Mouse (Mus musculus) cerebellum, postnatal 36 days (tissue): ENCODE results near the gene Dnajb11.

Experiments
- DNase-seq, 2 experiments: peaks; one replicate each; pipeline ENCODE4 v3.0.0; 2021 to 2022; ENCODE audit warnings: mixed read lengths in 2 of 2

The Dnajb11 gene

DNA sequence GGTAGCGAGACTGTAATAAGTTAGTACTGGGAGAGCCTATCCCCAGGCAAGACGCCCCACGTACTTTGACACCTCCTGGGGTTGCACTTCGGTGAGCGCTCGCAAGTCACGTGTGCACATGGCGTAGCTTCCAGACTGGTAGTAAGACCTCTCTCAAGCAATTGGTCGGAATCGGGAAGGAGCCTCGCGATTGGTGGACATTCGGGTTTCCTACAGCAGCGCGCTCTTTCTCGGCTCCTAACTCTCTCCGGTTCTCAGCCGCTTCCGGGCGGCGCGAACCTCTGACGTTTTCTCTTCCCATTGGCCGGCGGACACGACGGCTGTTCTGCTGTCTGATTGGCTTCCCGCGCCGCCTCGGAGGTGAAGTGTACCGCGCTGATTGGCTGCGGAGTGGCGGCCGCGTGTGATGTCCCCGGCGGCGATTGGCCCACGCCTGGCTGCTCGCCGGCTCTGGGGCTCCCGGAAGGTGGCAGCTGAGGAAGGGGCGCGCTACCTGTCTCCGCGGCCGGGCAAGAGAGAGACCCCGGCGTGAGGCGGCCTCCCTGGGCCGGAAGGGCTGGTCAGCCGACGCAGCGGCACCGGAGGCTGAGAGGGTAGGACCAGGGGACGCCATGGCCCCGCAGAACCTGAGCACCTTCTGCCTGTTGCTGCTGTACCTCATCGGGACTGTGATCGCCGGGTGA, at the start of gene Dnajb11, which contains the start of gene Tbccd1:
Gene Dnajb11 (plus strand): TSS at position 415 of the 683 bp plus-strand sequence.
Gene Tbccd1 (minus strand): TSS at position 239 of the 683 bp plus-strand sequence.
- peak; percentile 99 for DNase-seq

GRCm38 (mm10) chr16:22811477-22811876, 46.2 kb upstream of the Dnajb11 start, which contains the start of gene Crygs:
TSS of gene Crygs (minus strand) at chr16:22811577.
- DNase-seq = no peak

DNA sequence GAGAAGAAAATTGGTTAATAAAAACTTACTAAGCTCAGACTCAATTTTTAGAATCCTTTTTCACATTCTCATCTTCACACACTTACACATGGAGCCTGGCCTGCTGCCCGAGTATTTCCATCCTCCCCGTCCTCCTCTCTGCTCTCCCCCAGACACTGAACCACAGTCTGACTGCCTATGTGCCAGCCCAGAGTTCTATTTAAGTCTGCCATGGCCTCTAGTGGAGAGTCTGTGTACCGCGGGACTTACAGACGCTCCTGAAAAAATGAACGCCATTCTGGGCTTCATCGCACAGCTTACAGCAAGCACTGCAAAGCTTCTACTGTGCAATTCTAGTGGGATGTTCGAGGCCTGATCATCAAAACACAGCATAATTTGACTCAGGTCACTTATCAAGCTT, 36.9 kb upstream of the Dnajb11 start:
- peak in 1 of 2 experiments; percentile 11 for DNase-seq

DNA sequence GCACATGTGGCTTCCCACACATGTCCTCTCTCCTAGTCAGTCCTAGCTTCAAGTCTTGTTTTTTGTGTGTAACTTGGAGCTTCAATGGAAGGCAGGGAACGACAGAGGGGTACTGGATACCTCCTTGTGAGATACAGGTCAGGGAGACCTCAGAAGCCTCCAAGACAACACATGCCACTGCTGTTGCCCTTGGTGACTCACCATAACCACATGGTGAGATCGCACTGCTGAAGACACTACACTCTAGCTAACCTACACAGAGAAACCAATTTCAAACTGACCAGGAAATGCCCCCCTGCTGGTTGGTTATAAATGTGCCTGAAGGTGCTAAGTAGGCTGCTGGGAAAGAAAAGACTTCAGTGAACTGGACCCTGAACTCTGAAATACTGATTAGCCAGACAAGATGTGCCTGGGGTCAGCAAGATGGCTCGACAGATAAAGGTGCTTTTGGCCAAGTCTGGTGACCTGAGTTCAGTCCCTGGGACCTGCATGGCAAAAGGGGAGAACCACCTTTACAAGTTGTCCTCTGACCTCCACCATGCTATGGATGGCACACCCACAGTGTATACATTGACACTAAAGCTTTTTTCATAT, 24.6 kb upstream of the Dnajb11 start:
- DNase-seq = no peak

- DNase-seq = no peak
These were observed 18.3 kb upstream of the Dnajb11 start for GRCm38 (mm10) chr16:22839146-22839857.

DNA sequence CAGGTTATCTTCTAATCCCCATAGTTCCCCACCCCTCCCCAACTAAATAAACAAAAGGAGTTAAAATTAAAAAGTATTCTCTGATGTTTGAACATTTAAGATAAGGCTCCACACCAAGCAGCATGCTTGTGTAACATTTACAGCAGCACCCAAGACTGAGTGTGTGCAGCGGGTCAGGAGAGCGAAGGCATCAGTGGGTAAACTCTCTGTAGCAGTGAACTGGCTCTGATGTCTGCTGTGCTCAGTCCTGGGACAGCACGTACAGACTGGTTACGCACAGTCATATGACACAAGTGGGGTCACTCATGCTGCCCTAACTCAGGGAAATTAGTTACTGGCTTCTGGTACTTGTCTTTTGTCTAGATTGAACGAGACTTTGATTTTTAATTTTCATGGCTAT, 14.8 kb upstream of the Dnajb11 start:
- no peak for DNase-seq

- peak; percentile 77 to 81 for DNase-seq
These were observed 13.4 kb upstream of the Dnajb11 start for GRCm38 (mm10) chr16:22844061-22844801.

DNA sequence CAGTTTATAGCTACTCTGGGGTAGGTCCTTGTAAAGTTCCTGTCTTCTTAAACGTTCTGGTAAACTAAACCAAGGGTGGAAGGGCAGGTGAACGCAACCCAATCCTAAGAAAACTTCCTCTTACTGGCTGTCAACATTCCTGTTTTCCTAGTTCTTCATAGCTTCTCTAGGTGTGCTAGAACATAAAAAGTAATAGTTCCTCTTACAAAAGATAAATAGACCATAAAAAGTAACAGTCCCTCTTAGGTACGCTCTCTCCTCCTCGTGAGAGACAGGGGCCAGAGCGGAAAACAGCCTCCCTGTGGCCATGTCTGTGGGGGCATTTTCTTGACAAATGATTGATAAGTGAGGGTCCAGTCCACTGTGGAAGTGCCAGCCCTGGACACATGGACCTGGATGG, 12.8 kb upstream of the Dnajb11 start:
- no peak for DNase-seq

DNA sequence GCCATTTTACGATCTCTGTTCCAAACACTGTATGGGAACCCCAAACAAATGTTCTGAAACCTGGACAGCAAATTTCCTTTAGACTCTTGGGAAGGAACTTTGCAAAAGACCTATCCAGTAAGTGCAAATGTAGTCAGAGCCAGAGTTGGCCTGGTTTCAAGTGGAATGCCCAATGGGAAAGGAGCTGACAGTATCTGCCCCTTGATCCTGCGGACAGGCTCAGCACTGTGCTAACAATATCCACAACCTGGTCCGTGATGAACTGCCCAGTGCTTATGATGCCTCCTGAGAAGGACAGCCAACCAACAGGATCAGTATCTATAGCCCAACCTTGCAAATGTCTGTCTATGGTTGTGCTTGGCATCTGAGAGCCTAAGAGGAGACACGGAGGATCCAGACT, 12.2 kb upstream of the Dnajb11 start:
- no peak for DNase-seq

DNA sequence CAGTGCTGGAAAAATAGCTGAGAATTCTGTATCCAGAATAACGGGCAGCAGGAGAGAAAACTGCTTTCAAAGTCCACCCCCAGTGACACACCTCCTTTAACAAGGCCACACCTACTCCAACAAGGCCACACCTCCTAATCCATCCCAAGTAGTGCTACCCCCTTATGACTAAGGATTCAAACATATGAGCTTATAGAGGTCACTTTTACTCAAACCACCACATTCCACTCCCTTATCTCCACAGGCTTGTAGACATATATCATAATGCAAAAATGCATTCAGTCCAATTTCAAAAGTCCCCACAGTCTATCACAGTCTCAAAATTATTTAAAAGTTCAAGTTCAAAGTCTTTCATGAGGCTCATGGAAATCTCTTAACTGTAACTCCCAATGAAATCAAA, 10.0 kb upstream of the Dnajb11 start:
- DNase-seq = no peak

DNA sequence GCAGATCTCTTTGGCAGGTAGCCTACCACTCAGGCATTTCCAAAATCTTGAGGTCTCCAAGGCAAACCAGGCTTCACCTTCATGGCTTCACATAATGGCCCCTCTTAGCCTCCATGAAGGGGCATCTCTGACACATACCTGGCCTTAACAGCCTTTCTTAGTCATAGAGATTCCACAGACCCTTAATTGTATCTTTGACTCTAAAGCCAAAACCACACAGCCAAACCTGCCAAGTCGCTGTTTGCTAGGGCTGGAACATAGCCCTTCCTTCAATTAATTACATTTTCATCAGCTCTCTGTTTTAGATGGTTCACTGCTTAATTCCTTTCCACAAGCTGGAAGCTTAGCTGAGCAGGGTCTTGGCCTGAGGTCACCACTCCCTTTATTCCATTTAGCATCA, 9.3 kb upstream of the Dnajb11 start:
- no peak for DNase-seq

GRCm38 (mm10) chr16:22852709-22853108, 4.9 kb upstream of the Dnajb11 start:
- no peak for DNase-seq

- no peak for DNase-seq
These were observed 872 bp upstream of the Dnajb11 start for GRCm38 (mm10) chr16:22856773-22857172.

- no peak for DNase-seq
These were observed 14.8 kb downstream of the Dnajb11 start for GRCm38 (mm10) chr16:22872397-22872796.

DNA sequence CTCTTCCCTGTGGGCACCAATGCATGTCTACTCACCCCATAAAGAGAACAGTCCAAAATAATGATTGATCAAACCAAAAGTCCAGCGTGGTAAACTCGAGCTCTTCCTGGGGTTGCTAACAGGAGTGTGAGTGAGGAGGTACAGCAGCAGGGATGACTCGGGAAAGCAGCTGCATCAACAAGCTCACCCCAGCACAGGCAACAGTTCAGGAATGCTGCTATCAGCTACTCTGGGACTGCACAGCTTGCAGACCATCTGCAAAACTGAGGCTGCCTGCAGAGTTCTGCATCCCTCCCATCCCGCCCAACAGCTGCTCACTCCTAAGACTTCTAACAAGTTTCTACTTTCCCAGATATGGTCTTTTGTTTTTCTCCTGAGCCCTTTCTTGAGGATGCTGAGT, 15.7 kb downstream of the Dnajb11 start:
- no peak for DNase-seq

GRCm38 (mm10) chr16:22876218-22877043, 18.8 kb downstream of the Dnajb11 start:
- peak in 1 of 2 experiments; percentile 19 for DNase-seq

GRCm38 (mm10) chr16:22877660-22878390, 20.2 kb downstream of the Dnajb11 start:
- peak; percentile 15 to 31 for DNase-seq

DNA sequence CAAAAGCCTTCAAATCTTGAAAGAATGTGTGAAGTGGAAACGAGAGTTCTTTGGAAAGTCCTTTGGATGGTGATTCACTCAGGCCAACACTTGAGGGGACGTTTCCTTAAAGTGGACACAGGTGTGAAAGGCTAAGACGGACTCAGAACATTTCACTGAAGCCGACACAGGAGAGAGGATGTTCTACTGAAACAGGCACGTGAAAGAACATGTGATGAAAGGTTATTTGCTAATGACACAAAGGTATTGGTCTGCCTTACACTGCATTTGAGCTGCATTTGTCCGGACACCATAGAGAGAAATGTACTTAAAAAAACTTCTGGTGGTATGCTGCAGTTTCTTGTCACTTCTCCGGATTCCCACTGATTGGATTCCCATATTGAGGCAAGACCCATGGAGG, 21.1 kb downstream of the Dnajb11 start:
- no peak for DNase-seq

- no peak for DNase-seq
These were observed 22.4 kb downstream of the Dnajb11 start for GRCm38 (mm10) chr16:22879945-22880595.

GRCm38 (mm10) chr16:22880900-22881299, 23.3 kb downstream of the Dnajb11 start:
- no peak for DNase-seq

DNA sequence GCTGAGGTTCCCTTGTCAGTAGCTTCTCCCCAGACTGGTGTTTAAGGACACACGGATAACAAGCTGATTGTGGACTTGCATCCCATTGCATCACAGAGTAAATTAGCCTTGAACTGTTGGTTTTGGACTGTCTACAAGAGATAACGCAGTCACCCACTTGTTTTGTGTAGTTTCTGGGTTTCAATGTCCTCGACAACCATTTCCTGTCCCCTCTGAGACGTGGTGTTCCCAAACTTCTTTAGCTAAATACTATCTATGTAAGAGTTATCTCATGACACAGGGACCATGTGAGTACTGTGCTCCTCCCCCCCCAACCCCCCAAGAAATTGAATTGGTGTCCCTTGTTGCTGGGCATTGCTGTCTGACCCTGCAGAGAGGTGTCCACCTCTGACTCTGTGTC, 23.8 kb downstream of the Dnajb11 start:
- DNase-seq = no peak
